Mouse (Mus musculus) bone marrow macrophage, adult 2 months (primary cell): Measurements from ENCODE around the gene Psmc1. TPM values are rescaled to one million over a fixed set of nuclear protein-coding genes. Genes with fewer than 3 reads are reported as not detected.

Experiments
- H3K27ac ChIP-seq: 2 replicates; pipeline ENCODE4 v1.5.1; 2012; ENCODE audit warnings: low read depth, low read length; ENCODE audit not compliant: insufficient read depth
- H3K4me1 ChIP-seq: 2 replicates; pipeline ENCODE4 v1.6.1; 2012; ENCODE audit warnings: low read length; ENCODE audit not compliant: control insufficient read depth, insufficient read depth
- H3K4me3 ChIP-seq: 2 replicates; pipeline ENCODE4 v1.5.1; 2012; ENCODE audit warnings: mild to moderate bottlenecking, low read length, moderate library complexity; ENCODE audit not compliant: insufficient read depth
- CTCF ChIP-seq: IDR thresholded peaks from 2 replicates; pipeline ENCODE4 v1.5.1; 2012; ENCODE audit warnings: low read depth, mild to moderate bottlenecking, low read length, moderate library complexity
- POLR2A ChIP-seq: IDR thresholded peaks from 2 replicates; pipeline ENCODE4 v1.6.1; 2012; ENCODE audit warnings: mild to moderate bottlenecking, low read depth, low read length, borderline replicate concordance
- polyA plus RNA-seq: library from polyadenylated mRNA; stranded (reverse); fragments of >200 nt; gene quantifications from 2 replicates; pipeline ENCODE4 v1.2.4, GENCODE M21; 2012; ENCODE audit not compliant: missing spikeins, insufficient read depth, insufficient read length

The Psmc1 gene
- polyA plus RNA-seq, 1 experiment = 164 TPM

DNA sequence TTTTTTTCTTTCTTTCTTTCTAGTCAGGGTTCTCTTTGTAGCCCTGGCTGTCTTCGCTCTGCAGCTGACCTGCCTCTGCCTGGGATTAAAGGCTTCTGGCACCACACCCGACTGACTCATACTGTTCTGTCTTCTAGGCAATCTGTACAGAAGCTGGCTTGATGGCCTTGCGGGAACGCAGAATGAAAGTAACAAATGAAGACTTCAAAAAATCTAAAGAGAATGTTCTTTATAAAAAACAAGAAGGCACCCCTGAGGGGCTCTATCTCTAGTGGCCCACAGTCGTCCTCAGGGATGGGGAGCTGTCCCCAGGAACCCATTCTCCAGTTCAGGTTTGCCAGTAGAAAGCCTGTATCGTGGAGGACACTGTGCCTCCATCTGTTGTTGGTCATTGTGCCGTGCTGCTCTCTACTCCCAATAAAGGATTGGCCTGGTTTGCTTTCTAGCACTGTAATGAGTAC lies 13.0 kb downstream of the Psmc1 start:
- no peak overlapping the region for H3K27ac ChIP-seq
- no peaks in the 10 kb centered on the region for H3K4me1 ChIP-seq
- no peak overlapping the region for H3K4me3 ChIP-seq
- TF ChIP-seq CTCF (no peak), POLR2A (no peak)

- no peak for TF ChIP-seq CTCF
- no peak for TF ChIP-seq POLR2A
- no peak overlapping the region for H3K4me3 ChIP-seq
- no peaks in the 10 kb centered on the region for H3K4me1 ChIP-seq
- no peak overlapping the region for H3K27ac ChIP-seq
Observed at GRCm38 (mm10) chr12:100123476-100123875, 13.5 kb downstream of the Psmc1 start.

DNA sequence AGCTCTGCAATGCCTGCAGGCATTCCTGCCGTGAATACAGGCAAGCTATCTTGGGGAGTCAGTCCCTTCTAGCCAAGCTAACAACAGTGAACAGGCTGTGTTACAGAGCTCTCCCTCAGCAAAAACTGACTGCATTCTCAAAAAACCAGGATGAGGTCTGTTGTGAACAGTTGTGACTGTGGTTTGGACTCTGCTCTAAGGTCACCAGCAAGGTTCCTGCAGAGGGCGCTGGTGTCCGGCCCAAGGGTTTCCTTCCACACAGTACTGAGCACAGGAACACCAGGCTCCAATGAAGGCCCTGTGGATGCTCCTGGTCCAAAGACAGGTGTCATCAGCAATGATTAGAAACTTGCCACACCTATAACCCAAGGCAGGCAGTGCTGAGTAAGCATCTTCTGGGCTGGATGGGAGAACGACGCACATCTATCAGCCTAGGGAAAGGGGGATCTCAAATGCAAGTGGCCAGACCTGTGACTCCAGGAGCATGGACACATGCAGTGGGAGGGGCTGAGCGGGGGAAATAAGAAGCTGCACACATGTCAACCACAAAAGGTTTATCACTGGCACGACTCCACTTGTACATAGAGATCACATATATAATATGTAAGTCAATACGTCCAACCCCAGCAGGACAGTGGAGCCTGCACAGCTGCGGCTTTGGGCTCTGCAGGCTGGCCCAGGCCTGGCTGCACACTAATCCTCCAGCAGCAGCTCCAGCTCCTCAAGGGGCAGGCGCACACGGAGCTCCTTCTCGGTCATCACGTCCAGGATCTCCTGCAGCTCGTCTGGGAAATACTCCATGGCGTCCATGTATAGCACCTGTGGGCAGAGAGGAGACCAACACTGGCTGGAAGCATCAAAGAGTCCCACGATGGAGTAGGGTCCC lies 15.2 kb downstream of the Psmc1 start:
- Histone ChIP-seq H3K4me1 (no peaks in the 10 kb centered on the region), H3K4me3 (no peak overlapping the region), H3K27ac (no peak overlapping the region)
- TF ChIP-seq CTCF (peak; percentile 41), POLR2A (no peak)

- Histone ChIP-seq H3K4me1 (no peaks in the 10 kb centered on the region), H3K27ac (no peak overlapping the region), H3K4me3 (no peak overlapping the region)
- TF ChIP-seq CTCF (no peak), POLR2A (no peak)
Observed at GRCm38 (mm10) chr12:100126968-100127865, 17.3 kb downstream of the Psmc1 start.

- TF ChIP-seq CTCF (no peak), POLR2A (no peak)
- Histone ChIP-seq H3K4me3 (no peak overlapping the region), H3K4me1 (no peaks in the 10 kb centered on the region), H3K27ac (no peak overlapping the region)
Observed at GRCm38 (mm10) chr12:100127866-100128480, 18.0 kb downstream of the Psmc1 start.

GRCm38 (mm10) chr12:100128522-100128921 lies 18.6 kb downstream of the Psmc1 start:
- no peak overlapping the region for H3K27ac ChIP-seq
- no peaks in the 10 kb centered on the region for H3K4me1 ChIP-seq
- TF ChIP-seq CTCF = no peak
- no peak for TF ChIP-seq POLR2A
- H3K4me3 ChIP-seq = no peak overlapping the region

DNA sequence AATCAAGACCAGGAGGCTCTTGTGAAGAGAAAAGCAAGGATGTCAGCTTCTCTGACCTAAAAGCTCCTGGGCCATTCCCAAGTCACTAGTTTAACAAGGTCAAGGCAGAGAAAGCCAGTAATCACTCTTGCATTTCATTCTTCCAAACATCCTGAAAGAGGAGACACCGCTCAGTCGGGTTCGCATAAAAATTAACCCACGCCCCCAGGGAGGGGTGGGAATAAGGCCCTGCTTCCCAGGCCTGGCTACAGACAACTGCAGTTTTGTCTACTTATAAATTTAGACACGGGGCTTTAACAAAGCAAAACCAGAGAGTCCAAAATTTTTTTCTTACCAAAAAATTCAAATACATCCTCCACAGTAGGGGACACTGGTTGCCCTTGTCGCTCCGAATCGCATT lies 19.0 kb downstream of the Psmc1 start:
- no peak overlapping the region for H3K27ac ChIP-seq
- H3K4me1 ChIP-seq = no peaks in the 10 kb centered on the region
- H3K4me3 ChIP-seq = no peak overlapping the region
- TF ChIP-seq POLR2A (no peak), CTCF (no peak)

DNA sequence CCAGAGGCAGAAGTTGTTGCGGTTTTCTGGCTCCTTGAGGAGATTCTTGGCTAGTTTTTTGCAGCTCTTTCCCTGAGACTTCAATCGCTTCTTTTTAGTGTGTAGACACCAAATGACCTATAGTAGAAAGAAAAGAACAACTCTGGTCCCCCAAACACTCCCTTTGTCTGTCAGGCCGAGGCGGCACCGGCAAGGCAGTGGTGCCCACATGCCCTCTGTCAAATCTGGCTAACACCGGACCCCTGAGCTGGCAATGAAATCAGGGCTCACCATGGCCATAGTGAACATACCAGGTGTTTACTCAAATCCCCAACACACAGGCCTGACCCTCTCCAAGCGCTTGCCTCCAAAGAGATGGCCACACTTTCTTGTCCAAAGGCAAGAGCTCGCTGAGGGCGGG lies 21.2 kb downstream of the Psmc1 start:
- Histone ChIP-seq H3K4me3 (no peak overlapping the region), H3K4me1 (no peaks in the 10 kb centered on the region), H3K27ac (no peak overlapping the region)
- no peak for TF ChIP-seq CTCF
- no peak for TF ChIP-seq POLR2A

- no peak for TF ChIP-seq POLR2A
- TF ChIP-seq CTCF = peak; percentile 61; the same call in 1 of the 2 replicates
- no peak overlapping the region for H3K27ac ChIP-seq
- H3K4me1 ChIP-seq = no peaks in the 10 kb centered on the region
- H3K4me3 ChIP-seq = no peak overlapping the region
Observed at GRCm38 (mm10) chr12:100131655-100132054, 21.7 kb downstream of the Psmc1 start.
